Mouse (Mus musculus) kidney, embryonic 16.5 days (tissue): ENCODE measurements at regions not wholly inside any gene's neighbourhood (a gene's known extent, or its start where the extent isn't known, plus 50 kb on each side); places are given as distances from the start of the nearest gene placed in this dataset.

ENCODE experiments used
- ATAC-seq: fragments of 200-750 bp; cut with Nextera tagmentation; 2 replicates; pipeline ENCODE4 v1.8.0; 2017; ENCODE audit warnings: moderate TSS enrichment; ENCODE audit not compliant: low FRiP score, low TSS enrichment
- H3K27ac ChIP-seq: fragments of 300-500 bp; sonication (generic); 2 replicates; pipeline ENCODE4 v1.5.1; 2014; ENCODE audit warnings: low read length
- H3K27me3 ChIP-seq: fragments of 300-500 bp; sonication (generic); 2 replicates; pipeline ENCODE4 v1.6.1; 2014; ENCODE audit warnings: low read length, control low read depth, mixed read lengths; ENCODE audit not compliant: insufficient read depth
- H3K36me3 ChIP-seq: fragments of 300-500 bp; sonication (generic); 2 replicates; pipeline ENCODE4 v1.6.1; 2014; ENCODE audit warnings: low read length, control low read depth, mixed read lengths; ENCODE audit not compliant: insufficient read depth
- H3K4me1 ChIP-seq: fragments of 300-500 bp; sonication (generic); 2 replicates; pipeline ENCODE4 v1.6.1; 2014; ENCODE audit warnings: low read length, control low read depth, mixed read lengths; ENCODE audit not compliant: insufficient read depth
- H3K4me2 ChIP-seq: fragments of 300-500 bp; sonication (generic); replicated peaks from 2 replicates; pipeline ENCODE4 v1.6.1; 2014; ENCODE audit warnings: low read depth, low read length
- H3K4me3 ChIP-seq: fragments of 300-500 bp; sonication (generic); 2 replicates; pipeline ENCODE4 v1.5.1; 2014; ENCODE audit warnings: mild to moderate bottlenecking, low read length
- H3K9ac ChIP-seq: fragments of 300-500 bp; sonication (generic); replicated peaks from 2 replicates; pipeline ENCODE4 v1.6.1; 2014; ENCODE audit warnings: low read length
- H3K9me3 ChIP-seq: fragments of 300-500 bp; sonication (generic); 2 replicates; pipeline ENCODE4 v1.6.1; 2016; ENCODE audit warnings: low read length, control low read depth
- WGBS: fragments of 180-500 bp; shearing (Covaris S2); extraction: QIAGEN DNeasy Blood & Tissue Kit; methylation state at CpG from one replicate; pipeline ENCODE4 v1.1.7; 2014; 5-methylcytosine and 5-hydroxymethylcytosine counted together

GRCm38 (mm10) chr9:113523173-113523572 lies 184.9 kb downstream of the Pdcd6ip start:
- WGBS = 86% methylated on average over 2 of the region's 2 CpGs
- Histone ChIP-seq H3K9ac (no peak overlapping the region), H3K27ac (no peak overlapping the region), H3K4me3 (no peak overlapping the region), H3K4me1 (peaks cover 10% of the 10 kb centered on the region), H3K4me2 (no peak overlapping the region), H3K36me3 (no peaks in the 10 kb centered on the region), H3K27me3 (no peaks in the 10 kb centered on the region), H3K9me3 (0 out of 2 replicates have a peak, but pooled peaks cover 7% of the 10 kb centered on the region)
- ATAC-seq = no peak

DNA sequence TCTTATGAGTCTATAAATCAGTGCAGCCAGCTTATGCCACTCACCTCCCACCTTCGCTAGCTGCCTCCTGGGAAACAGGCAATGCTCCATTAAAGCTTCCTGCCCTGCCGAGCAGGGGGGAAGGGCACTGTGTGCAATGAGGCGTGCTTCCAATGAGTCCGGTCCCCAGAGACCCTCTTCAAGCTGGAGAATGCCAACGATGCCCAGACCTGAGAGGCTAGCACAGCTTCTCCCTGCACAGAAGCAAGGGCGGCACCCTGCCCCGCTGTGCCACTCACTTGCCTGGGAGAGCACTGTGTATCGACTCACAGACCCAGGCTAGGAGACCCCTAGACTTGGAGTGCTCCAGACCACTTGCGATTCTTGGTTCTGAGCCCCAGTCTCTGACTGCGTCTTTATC lies 188.3 kb downstream of the Pdcd6ip start:
- H3K9ac ChIP-seq = no peak overlapping the region
- no peak overlapping the region for H3K27ac ChIP-seq
- no peaks in the 10 kb centered on the region for H3K9me3 ChIP-seq
- no peaks in the 10 kb centered on the region for H3K36me3 ChIP-seq
- peak; percentile 86 for ATAC-seq
- no peaks in the 10 kb centered on the region for H3K27me3 ChIP-seq
- H3K4me2 ChIP-seq = peak overlapping the region; percentile 29
- WGBS = 32% methylated on average over 10 of the region's 10 CpGs
- H3K4me1 ChIP-seq = peaks cover 10% of the 10 kb centered on the region
- H3K4me3 ChIP-seq = no peak overlapping the region

GRCm38 (mm10) chr9:113518482-113518881 lies 189.6 kb downstream of the Pdcd6ip start:
- no peak overlapping the region for H3K9ac ChIP-seq
- H3K27me3 ChIP-seq = no peaks in the 10 kb centered on the region
- ATAC-seq = no peak
- peaks cover 10% of the 10 kb centered on the region for H3K4me1 ChIP-seq
- no peaks in the 10 kb centered on the region for H3K36me3 ChIP-seq
- H3K4me3 ChIP-seq = no peak overlapping the region
- H3K9me3 ChIP-seq = no peaks in the 10 kb centered on the region
- no peak overlapping the region for H3K4me2 ChIP-seq
- no peak overlapping the region for H3K27ac ChIP-seq
- 69% methylated on average over 3 of the region's 3 CpGs for WGBS

GRCm38 (mm10) chr9:113517756-113518155 lies 190.3 kb downstream of the Pdcd6ip start:
- no peak overlapping the region for H3K9ac ChIP-seq
- WGBS = 91% methylated on average over 6 of the region's 6 CpGs
- no peak overlapping the region for H3K27ac ChIP-seq
- no peak overlapping the region for H3K4me3 ChIP-seq
- no peak overlapping the region for H3K4me2 ChIP-seq
- no peaks in the 10 kb centered on the region for H3K27me3 ChIP-seq
- ATAC-seq = no peak
- H3K4me1 ChIP-seq = peaks cover 10% of the 10 kb centered on the region
- no peaks in the 10 kb centered on the region for H3K36me3 ChIP-seq
- no peaks in the 10 kb centered on the region for H3K9me3 ChIP-seq

GRCm38 (mm10) chr9:113515703-113516020 lies 192.4 kb downstream of the Pdcd6ip start:
- Histone ChIP-seq H3K9ac (no peak overlapping the region), H3K4me1 (peaks cover 10% of the 10 kb centered on the region), H3K4me3 (no peak overlapping the region), H3K36me3 (no peaks in the 10 kb centered on the region), H3K9me3 (no peaks in the 10 kb centered on the region), H3K27me3 (no peaks in the 10 kb centered on the region), H3K4me2 (no peak overlapping the region), H3K27ac (no peak overlapping the region)
- ATAC-seq = no peak
- WGBS = 79% methylated on average over 6 of the region's 6 CpGs

DNA sequence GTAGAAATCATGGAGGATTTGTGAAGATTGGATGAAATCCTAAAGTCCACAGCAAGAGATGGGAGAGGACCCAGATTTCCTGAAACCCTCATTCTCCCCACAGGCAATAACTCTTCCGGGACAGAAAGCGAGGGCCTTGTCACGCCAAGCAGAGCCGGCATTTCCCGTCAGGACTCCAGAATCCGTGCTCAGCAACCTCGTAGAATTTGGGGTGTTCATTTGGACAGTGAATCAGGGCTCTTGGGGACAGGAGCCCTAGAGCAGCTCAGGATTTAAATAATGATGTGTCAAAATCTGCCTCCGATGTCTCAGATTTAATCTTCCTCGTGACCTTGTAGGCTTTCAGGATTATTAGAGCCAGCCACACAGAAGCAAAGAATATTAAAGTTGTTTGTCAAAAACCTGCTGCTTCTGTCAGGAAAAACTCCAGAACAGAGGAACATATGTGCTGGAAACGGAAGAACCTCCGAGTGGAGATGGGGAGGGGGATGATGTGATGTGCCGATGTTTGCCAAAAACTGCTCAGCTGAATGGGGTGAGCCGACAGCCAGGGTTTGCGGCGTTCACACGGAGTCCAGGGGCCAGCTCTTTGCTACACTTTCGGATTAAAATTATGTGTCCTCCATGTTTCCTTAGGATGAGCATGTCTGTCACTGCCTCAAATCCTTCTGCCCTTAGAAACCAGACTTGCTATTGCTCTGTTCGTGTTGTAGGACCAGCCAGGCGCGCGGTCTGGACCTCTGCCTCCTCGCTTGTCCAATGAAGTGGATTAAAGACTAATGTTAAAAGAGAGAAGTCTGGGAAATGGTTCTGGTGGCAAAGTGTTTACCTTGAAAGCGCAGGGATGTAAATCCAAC lies 193.0 kb downstream of the Pdcd6ip start:
- 71% methylated on average over 23 of the region's 23 CpGs for WGBS
- Histone ChIP-seq H3K4me1 (peaks cover 10% of the 10 kb centered on the region), H3K4me3 (no peak overlapping the region), H3K27me3 (no peaks in the 10 kb centered on the region), H3K27ac (no peak overlapping the region), H3K4me2 (no peak overlapping the region), H3K9me3 (no peaks in the 10 kb centered on the region), H3K36me3 (no peaks in the 10 kb centered on the region), H3K9ac (no peak overlapping the region)
- no peak for ATAC-seq

DNA sequence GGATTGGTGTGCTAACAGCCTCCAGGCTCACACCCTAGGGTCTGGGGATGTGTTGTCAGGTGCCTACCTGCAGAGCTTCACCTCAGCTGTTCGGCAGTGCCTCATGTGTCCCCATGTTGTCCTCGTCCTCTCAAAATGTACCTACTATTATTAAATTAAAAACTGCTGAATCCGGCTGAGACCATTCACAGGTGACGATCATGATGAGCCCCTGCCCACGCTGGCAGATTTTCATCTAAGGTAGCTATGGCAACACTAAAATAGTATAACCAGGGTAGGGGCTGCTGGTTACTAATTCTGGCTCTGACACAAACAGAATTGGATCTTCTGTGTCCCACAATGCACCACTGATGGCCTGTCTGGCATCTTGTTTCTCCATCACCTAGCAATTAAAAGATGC lies 196.8 kb downstream of the Pdcd6ip start:
- Histone ChIP-seq H3K9ac (no peak overlapping the region), H3K27me3 (no peaks in the 10 kb centered on the region), H3K4me1 (0 out of 2 replicates have a peak, but pooled peaks cover 3% of the 10 kb centered on the region), H3K36me3 (no peaks in the 10 kb centered on the region), H3K4me3 (no peak overlapping the region), H3K4me2 (no peak overlapping the region), H3K27ac (no peak overlapping the region), H3K9me3 (no peaks in the 10 kb centered on the region)
- WGBS = 91% methylated on average over 5 of the region's 5 CpGs
- no peak for ATAC-seq

DNA sequence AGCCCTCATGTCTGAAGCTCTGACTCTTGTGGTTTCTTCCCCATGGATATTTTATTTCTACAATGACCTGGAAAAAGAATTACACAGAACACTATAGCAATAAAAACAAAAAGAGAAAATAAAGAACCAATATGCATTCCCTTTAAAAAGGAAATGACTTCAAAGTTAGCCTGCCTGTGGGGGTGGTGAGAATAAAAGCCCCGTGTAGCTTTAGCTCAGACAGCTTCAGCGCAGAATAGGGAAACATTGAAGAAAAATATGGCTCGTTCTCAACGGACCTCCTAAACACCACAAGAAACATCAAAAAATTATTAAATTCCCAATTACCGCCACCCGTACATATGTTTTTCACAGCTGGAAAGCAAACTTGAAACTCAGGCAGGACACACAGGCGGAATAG lies 198.7 kb downstream of the Pdcd6ip start:
- Histone ChIP-seq H3K9me3 (no peaks in the 10 kb centered on the region), H3K4me3 (no peak overlapping the region), H3K27me3 (no peaks in the 10 kb centered on the region), H3K4me1 (0 out of 2 replicates have a peak, but pooled peaks cover 3% of the 10 kb centered on the region), H3K4me2 (no peak overlapping the region), H3K36me3 (no peaks in the 10 kb centered on the region), H3K9ac (no peak overlapping the region), H3K27ac (no peak overlapping the region)
- ATAC-seq = no peak
- 88% methylated on average over 7 of the region's 7 CpGs for WGBS

DNA sequence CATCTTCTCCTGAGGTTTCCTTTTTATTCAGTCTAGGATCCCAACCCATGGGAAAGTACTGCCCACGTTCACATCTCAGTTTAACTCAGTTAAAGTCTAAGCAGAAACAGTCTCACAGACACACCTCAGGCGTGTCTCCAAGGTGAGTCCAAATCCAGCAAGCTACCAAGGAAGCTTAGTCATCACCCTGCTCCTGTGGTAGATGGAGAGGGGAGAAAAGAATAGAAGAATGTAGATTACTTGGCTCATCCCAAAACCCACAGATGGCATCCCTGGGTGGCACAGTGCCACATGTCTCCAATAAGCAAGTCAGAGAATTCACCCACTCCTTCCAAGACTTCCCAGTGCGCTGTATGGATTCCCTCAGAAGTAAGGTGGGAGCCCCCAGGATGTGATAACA lies 199.2 kb downstream of the Pdcd6ip start:
- Histone ChIP-seq H3K36me3 (no peaks in the 10 kb centered on the region), H3K4me3 (no peak overlapping the region), H3K4me2 (no peak overlapping the region), H3K27ac (no peak overlapping the region), H3K27me3 (no peaks in the 10 kb centered on the region), H3K9ac (no peak overlapping the region), H3K4me1 (0 out of 2 replicates have a peak, but pooled peaks cover 3% of the 10 kb centered on the region), H3K9me3 (no peaks in the 10 kb centered on the region)
- 85% methylated on average over 3 of the region's 3 CpGs for WGBS
- no peak for ATAC-seq

- no peaks in the 10 kb centered on the region for H3K36me3 ChIP-seq
- H3K27ac ChIP-seq = no peak overlapping the region
- ATAC-seq = no peak
- H3K4me1 ChIP-seq = 0 out of 2 replicates have a peak, but pooled peaks cover 3% of the 10 kb centered on the region
- H3K9me3 ChIP-seq = no peaks in the 10 kb centered on the region
- H3K4me2 ChIP-seq = no peak overlapping the region
- H3K4me3 ChIP-seq = no peak overlapping the region
- no peaks in the 10 kb centered on the region for H3K27me3 ChIP-seq
- 69% methylated on average over 20 of the region's 20 CpGs for WGBS
- H3K9ac ChIP-seq = no peak overlapping the region
Observed at GRCm38 (mm10) chr9:113507561-113508460, 200.2 kb downstream of the Pdcd6ip start.
